Mouse (Mus musculus): ENCODE measurements around the gene Piwil4. TPM values are rescaled to one million over a fixed set of nuclear protein-coding genes. Genes with fewer than 3 reads are reported as not detected.

Piwil4 gene
- polyA plus RNA-seq (2012; rRNA removed) = 0.26 and 0.28 TPM in 2 replicates

GRCm38 (mm10) chr9:14740151-14740924 lies at the start of gene Piwil4:
Gene Piwil4, minus strand, starts transcription at chr9:14740733.

GRCm38 (mm10) chr9:14784039-14785002 lies 43.8 kb upstream of the Piwil4 start, which contains the start of the genes Mre11a and Ankrd49:
Gene Mre11a, plus strand, starts transcription at chr9:14784654.
Gene Ankrd49, minus strand, starts transcription at chr9:14784856.

GRCm38 (mm10) chr9:14770803-14771471 lies 30.4 kb upstream of the Piwil4 start, which contains the start of gene 1700012B09Rik:
Gene 1700012B09Rik, minus strand, starts transcription at chr9:14771030.

DNA sequence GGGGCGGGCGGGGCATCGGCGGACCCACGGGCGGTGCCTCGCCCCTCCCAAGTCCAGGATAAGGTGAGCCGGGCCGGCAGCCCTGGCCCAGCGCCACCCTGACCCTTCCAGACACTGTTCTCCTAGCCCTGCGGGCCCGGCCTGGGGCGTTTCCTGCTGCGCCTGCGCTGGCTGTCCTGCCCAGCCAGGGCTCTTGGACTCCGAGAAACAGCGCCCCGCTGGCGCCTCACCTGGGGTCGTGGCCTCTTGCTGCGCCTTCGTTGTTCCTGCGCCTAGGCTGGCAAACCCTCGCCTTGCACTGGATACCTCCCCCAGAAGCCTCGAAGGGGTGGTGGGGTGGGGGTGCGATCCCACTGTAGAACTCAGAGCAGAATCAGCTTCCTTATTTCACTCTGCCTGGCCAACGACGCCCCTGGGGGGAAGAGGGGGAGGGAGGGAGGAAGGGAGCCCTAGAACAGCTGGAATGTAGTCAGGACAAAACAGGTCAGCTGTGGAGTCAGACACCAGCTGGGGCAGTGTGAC lies 11.5 kb upstream of the Piwil4 start, which contains the start of gene Fut4:
Gene Fut4, minus strand, starts transcription at position 393 of the 522 bp plus-strand sequence.

Other genes starting within 250 kb of the Piwil4 start
- 0.27 and 0.31 TPM in 2 replicates for gene Kdm4d, start 240.3 kb downstream of the Piwil4 start, polyA plus RNA-seq (2012; rRNA removed)
- gene Cwc15, start 240.1 kb downstream of the Piwil4 start, polyA plus RNA-seq (2012; rRNA removed) = 108 and 121 TPM in 2 replicates
- 20.0 and 25.2 TPM in 2 replicates for gene Amotl1, start 95.7 kb downstream of the Piwil4 start, polyA plus RNA-seq (2012; rRNA removed)
- 0.80 and 1.3 TPM in 2 replicates for gene Fut4, start 11.7 kb upstream of the Piwil4 start, polyA plus RNA-seq (2012; rRNA removed)
- 1.0 and 1.4 TPM in 2 replicates for gene 1700012B09Rik, start 30.3 kb upstream of the Piwil4 start, polyA plus RNA-seq (2012; rRNA removed)
- 12.2 and 13.4 TPM in 2 replicates for gene Mre11a, start 43.9 kb upstream of the Piwil4 start, polyA plus RNA-seq (2012; rRNA removed)
- 20.4 and 24.6 TPM in 2 replicates for gene Ankrd49, start 44.1 kb upstream of the Piwil4 start, polyA plus RNA-seq (2012; rRNA removed)
- 1.1 and 1.5 TPM in 2 replicates for gene Gpr83, start 119.5 kb upstream of the Piwil4 start, polyA plus RNA-seq (2012; rRNA removed)
- gene Izumo1r, start 163.2 kb upstream of the Piwil4 start, polyA plus RNA-seq (2012; rRNA removed) = 0.04 and 0.24 TPM in 2 replicates

All from central nervous system, embryonic 14 days (tissue).